Mouse (Mus musculus): ENCODE data around the gene Zfpm1.

Gene Zfpm1

DNA sequence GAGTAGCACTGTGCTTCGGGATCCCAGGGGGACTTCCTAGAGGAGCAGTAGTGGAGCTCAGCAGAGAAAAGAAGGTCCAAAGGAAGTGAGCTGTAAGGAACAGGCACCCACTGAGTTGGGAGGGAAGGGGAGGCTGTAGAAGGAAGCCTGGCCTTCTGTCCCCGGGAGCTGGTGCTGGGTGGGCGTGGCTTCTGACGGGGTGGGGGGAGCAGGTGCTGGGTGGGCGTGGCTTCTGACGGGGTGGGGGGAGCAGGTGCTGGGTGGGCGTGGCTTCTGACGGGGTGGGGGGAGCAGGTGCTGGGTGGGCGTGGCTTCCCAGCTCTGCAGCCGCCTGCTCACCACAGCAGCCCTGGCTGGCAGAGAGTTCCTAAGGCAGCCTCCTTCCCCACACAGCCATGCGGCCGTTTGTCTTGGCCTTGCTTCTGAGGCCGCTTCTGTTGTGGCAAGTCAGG lies 42.0 kb downstream of the Zfpm1 start:
- DNase-seq (ENCODE audit: low read depth, low spot score) = peak; percentile 82

DNA sequence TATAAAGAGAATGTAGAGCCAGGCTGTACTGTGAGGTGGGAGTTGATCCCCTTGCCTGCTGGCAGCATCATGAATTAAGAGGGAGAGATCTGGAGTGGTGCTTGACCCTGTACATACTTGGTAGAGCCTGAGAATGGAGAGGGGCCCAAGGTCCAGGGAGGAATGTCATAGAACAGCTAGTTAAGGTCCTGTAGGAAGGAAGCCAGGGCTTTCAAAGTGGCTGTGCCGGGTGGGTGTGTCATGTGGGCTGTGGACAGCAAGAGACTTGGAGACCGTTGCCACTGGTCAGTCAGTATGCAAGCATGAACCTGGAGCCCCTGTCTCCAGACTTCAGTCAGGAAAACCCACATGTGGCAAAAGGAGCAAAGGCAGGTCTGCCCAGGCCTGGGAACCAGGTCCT lies 43.3 kb downstream of the Zfpm1 start:
- DNase-seq (ENCODE audit: low read depth, low spot score) = no peak

DNA sequence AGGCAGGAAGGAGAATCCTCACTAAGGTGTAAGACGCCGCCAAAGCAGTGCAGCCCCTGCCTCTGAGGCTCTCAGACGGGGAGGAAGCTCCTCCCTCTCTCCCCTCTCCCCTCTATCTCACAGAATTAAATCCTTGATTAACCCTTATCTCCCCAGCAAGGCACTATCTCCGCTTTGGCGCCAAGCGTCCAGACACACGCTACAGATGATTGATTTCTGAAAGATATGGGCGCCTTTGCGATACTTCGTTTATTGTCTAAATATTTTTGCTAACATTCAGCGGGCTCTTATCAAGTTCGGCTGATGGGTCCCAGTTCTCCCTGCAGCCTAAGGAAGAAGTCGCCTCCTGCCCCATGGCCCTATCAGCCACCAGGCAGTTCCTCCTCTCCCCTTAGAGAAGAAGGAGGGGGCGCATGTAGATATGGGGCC lies 44.2 kb downstream of the Zfpm1 start:
- DNase-seq (ENCODE audit: low read depth, low spot score) = no peak

DNA sequence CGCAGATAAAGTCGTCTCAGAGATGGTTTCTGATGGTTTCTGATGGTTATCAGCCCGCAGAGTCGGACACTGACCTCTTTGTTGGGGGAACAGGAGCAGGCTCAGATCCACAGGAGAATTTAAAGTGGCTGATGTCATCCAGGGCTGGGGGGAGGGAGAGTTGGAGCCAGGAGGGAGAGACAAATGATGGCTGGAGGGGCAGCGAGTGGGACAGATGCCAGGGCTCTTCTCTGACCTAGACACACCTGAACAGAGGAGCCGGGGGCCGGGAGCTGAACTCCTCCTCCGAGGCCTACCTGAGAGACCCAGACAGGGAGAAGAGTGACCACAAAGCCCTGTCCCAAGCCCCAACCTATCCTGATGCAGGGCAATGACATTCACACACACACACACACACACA lies 47.1 kb downstream of the Zfpm1 start:
- DNase-seq (ENCODE audit: low read depth, low spot score) = no peak

DNA sequence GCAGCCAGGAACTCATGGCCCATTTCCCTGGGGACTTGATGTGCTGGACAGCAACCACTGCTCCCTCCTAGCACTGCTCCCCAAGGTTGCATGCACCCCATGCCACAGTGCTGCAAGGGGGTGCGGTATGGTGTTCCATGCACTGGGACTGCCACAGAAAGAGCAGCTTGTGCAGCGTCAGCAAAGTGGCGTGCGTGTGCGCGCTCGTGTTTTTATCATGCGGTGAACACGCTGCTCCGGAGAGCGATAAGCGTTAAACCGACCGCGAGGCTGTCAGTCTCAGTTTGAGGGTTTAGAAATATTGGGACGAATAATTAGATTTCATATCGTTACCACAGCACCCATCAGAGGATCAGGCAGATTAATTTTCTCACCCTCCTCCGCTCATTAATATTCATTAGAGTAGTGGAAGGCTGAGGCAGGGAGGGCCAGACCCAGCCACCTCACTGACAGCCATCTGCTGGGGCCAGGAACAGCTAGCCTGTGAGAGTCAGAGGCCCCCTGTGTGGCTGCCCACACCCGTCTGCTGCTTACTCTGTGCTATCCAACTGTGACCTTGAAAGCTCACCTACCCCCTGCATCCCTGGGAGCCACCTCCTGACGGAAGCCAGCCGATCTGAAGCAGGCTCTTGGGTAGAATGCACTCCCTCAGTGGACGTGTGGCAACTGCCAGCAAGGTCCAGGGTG lies 47.8 kb downstream of the Zfpm1 start:
- DNase-seq (ENCODE audit: low read depth, low spot score) = no peak

DNA sequence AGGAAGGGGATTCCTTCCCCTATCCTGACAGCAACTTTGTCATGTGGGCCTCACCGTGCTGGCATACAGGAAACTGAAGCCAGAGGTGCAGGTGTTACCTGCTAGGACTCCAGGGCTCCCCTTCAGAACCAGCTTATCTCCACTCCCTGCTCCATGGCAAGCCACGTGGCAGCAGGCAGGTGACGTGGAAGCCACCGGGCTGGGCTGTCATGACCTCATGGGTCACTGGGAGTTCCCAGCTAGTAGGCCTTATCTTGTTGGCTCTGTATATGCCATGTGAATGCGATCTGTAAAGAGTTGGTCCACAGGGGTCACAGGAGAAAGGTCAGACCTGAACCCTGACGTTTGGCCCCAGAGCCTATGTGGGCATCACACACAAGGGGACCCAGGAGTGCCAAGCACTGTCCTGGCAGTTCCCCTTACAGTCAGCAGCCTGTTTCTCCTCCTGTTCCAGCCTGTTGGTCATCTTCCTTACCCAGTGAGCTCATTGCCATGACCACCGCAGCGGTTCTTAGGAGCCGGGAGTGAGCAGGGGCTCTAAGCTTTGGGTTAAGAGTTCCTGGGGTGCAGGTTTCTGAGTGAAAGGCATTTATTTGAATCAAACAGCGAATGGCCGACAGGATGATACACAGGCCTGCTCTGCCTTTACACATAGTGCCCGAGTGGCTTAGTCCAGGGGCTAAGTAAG lies 48.6 kb downstream of the Zfpm1 start:
- no peak for DNase-seq (ENCODE audit: low read depth, low spot score)

DNA sequence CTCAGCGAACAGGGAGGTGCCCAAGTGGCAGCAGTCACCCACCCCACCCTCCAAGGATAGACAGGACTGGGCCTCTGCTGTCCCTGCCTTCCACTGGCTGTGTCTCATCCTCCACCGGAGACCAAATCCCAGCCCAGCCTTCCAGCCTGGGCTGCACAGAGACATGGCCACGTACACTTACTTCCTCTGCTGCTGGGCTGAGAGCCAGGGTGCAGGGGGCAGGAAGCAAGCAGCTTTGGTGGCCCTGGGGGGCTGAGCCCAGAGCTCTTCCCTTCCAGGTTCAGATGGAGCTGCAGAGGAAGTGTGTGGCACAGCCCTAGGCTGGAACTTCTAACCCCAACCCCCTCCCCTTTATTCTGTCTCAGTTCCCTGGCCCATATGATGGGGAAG lies 49.2 kb downstream of the Zfpm1 start:
- DNase-seq (ENCODE audit: low read depth, low spot score) = no peak

DNA sequence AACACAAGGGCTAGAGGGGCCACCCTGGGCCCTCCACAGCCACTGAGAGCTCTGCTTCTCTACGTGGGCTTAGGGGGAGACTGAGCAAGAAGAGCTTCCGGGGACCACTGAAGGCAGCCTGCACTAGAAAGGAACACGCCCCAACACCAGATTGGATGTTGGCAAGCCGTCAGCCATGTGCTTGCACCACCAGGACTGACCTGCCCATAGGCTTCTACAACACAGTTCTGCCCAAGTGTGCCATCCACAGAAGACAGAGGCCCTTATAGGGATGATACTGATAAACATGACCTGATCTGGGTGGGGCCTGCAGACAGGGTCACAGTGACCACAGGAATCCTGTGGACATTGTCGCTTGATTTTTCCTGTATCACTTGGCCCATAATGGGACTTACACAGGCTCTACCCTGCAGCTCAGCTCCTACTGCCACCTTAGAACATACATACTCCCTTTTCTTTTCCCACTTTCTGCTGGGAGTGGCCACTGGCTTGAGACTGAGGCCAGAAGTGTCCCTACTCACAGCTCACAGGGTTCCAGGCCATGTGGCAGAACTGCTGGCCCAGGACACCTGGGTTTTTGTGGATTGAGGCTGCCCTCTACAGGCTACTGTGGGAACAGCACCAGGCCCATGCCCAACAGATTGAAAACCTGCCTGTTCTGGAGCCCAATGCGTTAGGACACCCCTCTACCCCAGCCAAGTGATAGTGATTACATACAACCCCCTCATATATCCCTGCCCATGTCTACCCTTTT lies 51.0 kb downstream of the Zfpm1 start:
- peak; percentile 76 for DNase-seq (ENCODE audit: low read depth, low spot score)

DNA sequence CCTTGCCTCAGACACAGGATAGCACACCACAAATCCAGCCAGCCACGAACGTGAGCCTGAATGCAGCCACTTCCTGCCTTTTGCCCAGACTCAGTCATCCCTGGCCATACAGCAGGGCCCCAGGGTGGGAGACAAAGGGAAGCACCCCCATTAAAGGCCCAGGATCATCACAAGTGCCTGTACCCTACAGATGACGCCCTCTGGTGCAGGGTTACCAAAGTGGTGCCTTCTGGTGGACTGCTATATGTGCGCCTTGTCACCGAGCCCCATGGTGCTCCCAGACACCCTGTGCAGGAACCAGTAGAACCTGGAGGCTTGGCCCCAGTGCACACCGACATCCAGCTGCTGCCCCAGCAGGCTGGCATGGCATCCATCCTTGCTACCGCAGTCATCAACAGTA lies 51.6 kb downstream of the Zfpm1 start:
- no peak for DNase-seq (ENCODE audit: low read depth, low spot score)

DNA sequence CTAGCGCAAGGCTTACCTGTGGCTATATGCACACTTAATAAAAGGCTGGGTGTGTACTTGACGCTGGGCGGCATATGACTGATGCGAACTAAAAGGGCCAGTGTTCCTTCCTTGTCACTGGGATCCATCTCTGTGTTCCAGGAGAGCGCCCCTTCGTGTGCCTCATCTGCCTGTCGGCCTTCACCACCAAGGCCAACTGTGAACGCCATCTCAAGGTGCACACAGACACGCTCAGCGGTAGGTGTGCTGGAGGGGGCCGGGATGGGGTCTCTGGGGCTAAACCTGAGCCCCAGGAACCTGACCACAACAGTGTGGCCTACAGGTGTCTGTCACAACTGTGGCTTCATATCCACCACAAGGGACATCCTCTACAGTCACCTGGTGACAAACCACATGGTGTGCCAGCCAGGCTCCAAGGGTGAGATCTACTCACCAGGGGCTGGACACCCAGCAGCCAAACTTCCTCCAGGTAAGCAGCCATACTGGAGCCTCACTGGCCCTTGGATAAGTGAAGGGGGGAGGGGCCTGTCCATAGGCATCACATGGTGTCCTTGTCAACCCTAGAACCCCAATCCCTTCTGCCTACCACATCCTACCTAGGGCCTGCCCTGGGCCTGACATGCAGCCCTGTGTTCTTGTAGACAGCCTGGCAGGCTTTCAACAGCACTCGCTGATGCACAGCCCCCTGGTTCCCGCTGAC lies 53.0 kb downstream of the Zfpm1 start:
- DNase-seq (ENCODE audit: low read depth, low spot score) = no peak

DNA sequence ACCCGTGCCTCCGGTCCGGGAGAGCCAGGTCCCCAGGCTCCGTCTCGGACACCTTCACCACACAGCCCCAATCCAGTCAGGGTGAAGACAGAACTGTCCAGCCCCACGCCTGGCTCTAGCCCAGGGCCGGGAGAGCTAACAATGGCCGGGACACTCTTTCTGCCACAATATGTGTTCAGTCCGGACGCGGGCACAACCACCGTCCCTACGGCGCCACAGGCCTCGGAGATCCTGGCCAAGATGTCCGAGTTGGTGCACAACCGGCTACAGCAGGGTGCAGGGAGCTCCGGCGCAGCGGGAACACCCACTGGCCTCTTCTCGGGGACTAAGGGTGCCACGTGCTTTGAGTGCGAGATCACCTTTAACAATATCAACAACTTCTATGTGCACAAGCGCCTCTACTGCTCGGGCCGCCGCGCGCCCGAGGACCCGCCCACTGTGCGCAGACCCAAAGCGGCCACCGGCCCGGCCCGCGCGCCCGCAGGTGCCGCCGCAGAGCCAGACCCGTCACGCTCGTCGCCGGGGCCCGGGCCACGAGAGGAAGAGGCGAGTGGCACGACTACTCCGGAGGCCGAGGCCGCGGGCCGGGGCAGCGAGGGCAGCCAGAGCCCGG lies 53.8 kb downstream of the Zfpm1 start:
- no peak for DNase-seq (ENCODE audit: low read depth, low spot score)

DNA sequence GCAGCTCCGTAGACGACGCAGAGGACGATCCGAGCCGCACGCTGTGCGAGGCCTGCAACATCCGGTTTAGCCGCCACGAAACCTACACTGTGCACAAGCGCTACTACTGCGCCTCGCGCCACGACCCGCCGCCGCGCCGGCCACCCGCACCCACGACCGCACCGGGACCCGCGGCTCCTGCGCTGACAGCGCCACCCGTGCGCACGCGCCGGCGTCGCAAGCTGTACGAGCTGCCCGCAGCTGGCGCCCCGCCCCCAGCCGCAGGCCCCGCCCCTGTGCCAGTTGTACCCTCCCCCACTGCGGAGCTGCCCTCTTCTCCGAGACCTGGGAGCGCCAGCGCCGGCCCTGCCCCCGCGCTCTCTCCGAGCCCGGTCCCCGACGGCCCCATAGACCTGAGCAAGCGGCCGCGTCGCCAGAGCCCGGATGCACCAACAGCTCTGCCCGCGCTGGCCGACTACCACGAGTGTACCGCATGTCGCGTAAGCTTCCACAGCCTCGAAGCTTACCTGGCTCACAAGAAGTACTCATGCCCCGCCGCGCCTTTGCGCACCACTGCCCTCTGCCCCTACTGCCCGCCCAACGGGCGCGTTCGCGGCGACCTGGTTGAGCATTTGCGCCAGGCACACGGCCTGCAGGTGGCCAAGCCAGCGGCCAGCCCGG lies 54.4 kb downstream of the Zfpm1 start:
- DNase-seq (ENCODE audit: low read depth, low spot score) = peak; percentile 77

DNA sequence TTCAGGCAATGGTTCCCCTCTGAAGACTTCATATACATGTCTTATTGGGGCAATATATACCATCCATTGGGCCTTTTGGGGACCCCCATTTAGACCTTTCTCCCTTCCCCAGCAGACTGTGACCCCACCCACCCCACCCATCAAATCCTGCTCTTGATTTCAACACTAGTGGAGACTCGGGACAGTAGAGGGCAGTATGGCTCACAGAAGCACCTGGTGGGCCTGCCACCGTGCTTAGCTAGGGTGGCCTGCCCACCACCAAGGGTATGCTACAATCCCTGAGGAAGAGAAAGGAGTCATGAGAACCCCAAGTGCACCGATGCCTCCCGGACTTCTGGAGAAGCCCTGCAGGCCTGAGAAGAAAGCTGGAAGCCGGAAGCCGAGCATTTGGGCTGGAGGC lies 56.9 kb downstream of the Zfpm1 start:
- DNase-seq (ENCODE audit: low read depth, low spot score) = no peak

DNA sequence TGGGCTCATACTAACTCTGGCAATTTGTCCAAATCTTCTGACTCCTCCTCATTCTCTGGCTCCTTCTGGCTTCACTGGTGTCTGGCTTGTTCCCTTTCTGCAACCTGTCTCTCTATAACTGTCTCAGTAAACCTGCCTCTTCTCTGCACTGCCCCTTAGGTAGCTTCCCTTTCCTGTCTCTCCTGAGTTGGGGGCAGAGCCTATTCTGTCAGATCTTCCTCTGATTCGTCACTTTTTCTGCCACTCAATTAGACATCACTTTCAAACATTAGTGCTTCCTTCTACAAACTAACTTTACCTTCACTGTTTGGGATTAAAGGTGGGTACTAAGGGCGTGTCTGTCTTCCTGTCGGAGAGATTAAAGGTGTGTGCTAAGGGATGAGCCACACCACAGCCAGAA lies 58.8 kb downstream of the Zfpm1 start:
- DNase-seq (ENCODE audit: low read depth, low spot score) = no peak

DNA sequence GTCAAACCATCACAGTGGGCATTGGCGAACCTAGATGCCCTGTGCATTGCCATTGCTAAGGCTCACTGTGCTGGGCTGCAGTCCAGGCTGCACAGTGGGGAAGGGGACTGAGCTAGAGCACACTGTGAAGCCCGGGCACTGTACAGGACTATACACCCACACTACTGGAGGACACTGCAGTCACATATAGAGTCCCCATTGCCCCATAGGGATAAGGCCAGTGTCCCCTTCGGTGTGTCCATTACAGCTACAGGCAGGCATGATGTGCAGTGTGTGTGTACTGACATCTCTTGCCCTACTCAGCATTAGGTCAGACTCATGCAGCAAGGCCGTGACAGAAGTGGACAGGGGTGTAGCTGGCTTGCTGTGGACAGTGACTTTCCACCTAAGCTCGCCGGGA lies 59.8 kb downstream of the Zfpm1 start:
- DNase-seq (ENCODE audit: low read depth, low spot score) = no peak

DNA sequence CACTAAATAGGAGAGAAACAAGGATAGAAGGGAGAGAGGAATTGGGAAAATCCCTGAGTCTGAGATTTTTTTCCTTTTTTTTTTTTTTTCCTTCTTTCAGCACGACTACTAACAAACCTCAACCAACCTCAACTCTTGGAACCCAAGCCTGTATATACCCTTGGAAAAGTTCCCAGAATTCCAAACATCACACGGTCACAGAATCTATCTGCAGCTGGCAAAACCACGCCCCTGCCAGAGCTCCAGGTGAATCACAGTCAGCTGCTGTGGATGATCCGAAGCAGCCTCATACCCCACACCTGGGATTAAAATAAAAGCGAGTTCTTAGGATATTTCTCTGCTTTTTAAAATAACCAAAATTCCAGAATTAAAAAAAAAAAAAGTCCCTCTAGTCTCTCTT lies 60.4 kb downstream of the Zfpm1 start:
- no peak for DNase-seq (ENCODE audit: low read depth, low spot score)

DNA sequence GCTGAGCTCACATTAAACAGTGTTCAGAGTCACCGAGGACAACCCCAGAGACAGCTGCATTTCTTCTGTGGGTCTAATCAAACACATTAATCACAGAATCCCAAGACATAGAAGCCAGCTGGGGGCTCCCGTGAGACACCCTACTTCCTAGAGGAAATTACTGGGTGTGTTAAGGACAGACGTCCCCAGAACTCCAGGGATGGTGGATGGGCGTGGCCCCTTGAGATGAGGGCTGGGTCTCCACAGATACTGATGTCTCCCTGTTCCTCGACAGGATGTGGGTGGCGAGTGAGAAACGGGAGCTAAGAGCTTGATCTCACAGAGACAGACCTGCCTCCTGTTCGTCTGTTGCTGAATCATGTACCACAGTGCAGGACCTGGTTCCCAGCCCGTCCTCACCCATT lies 60.9 kb downstream of the Zfpm1 start:
- DNase-seq (ENCODE audit: low read depth, low spot score) = no peak

DNA sequence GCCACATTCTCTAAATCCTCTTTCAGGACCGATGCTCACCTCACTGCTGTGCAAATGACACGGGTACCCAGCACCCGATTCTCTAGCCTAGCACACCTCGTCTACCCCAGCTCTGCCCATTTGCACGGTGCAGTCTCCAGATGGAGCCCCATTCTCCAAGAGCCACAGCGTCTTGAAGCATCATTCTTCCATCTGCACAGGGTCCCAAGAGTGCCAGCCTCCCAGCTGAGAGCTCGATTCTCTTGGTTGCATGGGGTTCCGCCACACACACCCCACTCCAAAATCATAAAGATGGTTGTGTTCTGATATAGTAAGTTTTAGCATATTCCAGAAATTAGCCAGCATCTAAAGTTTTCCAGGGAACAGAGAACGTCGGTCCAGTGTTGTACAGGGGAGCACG lies 61.4 kb downstream of the Zfpm1 start:
- DNase-seq (ENCODE audit: low read depth, low spot score) = no peak

DNA sequence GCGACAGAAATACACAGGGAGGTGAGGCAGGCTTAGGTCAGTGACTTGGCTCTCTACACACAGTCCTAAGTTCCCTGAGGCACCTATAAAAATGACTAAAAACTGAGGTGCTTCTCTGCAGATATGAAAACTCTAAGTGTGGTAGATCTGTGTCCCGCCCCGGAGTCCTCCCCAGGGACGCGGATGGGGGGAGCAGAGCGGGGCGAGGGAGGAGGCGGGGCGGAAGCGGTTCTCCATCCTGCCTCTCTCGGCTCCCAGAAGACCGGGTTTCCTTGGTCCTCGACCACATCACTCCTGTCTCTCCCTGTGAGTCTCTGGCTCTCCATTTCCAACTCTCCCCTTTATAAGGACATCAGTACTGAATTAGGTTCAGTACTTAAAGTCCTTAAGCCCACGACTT lies 61.8 kb downstream of the Zfpm1 start:
- no peak for DNase-seq (ENCODE audit: low read depth, low spot score)

DNA sequence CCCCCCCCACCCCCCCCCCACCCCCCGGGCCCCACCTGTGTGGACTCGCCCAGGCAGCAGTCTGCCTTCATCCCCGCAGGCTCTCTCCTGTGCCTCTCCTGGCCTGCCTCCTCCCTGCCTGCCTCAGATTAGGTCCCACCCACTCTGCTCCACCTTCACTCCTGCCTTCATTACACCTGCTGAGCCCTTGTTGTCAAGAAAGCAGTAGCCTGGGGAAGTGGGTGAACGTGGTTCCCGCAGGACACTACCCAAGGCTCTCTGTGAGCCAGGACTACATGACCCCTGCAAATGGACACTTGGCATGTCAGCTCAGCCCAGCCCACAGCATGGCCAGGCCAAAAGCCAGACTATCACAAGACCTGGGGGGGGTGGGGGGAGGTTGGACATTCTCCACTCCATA lies 62.3 kb downstream of the Zfpm1 start:
- peak; percentile 72 for DNase-seq (ENCODE audit: low read depth, low spot score)

Measured in ES-CJ7 (cell line).